Mouse (Mus musculus) embryo, embryonic 10.5 days (tissue): ENCODE data around the gene Gm9918.

ENCODE experiments used
- DNase-seq: peaks from one replicate; pipeline ENCODE4 v3.0.0-alpha.2; 2015; ENCODE audit warnings: low spot score

Gene Gm9918

GRCm38 (mm10) chr15:102245891-102246741, 24.2 kb upstream of the Gm9918 start:
- DNase-seq, result peak; percentile 85

- peak; percentile 97 for DNase-seq
Measured at GRCm38 (mm10) chr15:102246866-102247251, 23.5 kb upstream of the Gm9918 start.

- peak; percentile 81 for DNase-seq
Measured at GRCm38 (mm10) chr15:102247252-102248130, 22.9 kb upstream of the Gm9918 start.

- DNase-seq, result peak; percentile 74
Measured at GRCm38 (mm10) chr15:102248131-102248811, 22.1 kb upstream of the Gm9918 start.

DNA sequence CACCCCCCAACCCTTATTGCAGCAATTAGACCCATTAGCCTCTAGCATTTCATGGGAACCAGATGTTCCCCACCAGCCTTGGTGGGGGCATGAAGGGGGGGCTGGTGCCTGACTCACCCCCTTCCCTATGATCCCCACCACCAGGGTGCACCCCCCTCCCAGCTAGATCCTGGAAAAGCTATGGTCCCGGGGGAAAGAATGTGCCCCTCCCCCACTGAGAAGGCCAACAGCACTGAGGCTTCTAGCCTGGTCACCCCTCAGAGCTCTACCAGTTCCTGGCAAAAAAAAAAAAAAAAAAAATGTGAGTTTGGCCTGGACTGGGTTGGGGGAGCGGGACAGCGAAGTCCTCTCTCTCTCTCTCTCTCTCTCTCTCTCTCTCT, 21.6 kb upstream of the Gm9918 start:
- DNase-seq, result peak; percentile 73

DNA sequence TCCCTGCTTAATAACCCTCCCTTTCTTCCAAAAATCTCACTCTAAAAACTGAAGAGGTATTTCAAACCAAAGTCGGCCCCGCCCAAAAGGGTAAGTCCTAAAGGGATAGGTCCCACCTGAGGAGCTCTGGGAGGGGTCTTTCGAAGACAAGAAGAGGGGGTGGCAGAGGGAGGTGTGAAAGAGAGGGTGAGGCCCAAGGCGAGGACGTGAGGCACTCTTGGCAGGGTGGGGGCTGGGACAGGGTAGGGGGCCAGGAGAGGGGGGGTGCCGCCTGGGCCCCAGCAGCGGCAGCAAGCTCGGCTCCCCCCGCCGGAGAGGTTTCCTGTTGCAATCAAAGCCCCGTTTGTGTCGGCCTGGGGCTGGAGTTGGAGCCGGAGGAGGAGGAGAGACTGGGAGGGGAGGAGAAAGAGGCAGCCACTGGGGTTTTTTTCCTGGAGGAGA, 21.1 kb upstream of the Gm9918 start:
- DNase-seq, result peak; percentile 68

GRCm38 (mm10) chr15:102249967-102250366, 20.4 kb upstream of the Gm9918 start:
- DNase-seq, result no peak

GRCm38 (mm10) chr15:102250521-102250920, 19.8 kb upstream of the Gm9918 start:
- DNase-seq, result no peak

- DNase-seq, result no peak
Measured at GRCm38 (mm10) chr15:102255547-102256255, 14.7 kb upstream of the Gm9918 start.

DNA sequence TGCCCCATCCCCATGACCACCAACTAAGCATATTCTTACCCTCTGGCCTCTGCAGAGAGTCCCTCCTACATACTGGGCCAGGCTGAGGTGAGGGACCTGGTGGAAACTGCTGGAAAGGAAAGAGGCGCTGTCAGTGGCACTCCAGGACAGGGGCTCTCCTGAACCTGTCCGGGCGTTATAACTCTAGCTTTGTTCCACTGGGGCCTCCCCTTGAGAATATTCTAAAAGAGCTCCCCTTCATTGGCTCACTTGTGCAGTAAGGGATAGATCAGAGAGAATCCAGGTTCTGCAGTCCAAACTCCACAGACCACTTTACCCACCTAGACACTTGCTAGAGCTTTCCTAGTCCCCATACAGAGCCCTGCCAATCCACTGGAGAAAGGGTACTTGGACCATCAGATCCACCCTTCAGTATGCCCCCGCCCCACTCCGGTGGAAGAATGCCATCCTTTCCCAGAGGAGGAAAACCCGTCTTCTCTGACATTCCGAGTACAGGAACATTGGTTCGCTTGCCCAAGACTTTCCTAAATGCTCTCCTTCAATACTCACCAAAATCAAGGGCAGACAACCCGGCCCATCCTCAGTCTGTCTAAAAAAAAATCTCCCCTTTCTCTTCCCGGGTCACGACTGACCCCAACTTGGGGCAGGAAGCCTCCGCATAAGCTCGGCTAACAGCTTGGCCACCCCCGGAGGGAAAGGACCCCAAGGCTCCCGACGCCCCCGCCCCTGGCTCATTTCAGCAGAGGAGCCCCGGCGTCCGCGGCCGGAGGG, 13.7 kb upstream of the Gm9918 start:
- no peak for DNase-seq

DNA sequence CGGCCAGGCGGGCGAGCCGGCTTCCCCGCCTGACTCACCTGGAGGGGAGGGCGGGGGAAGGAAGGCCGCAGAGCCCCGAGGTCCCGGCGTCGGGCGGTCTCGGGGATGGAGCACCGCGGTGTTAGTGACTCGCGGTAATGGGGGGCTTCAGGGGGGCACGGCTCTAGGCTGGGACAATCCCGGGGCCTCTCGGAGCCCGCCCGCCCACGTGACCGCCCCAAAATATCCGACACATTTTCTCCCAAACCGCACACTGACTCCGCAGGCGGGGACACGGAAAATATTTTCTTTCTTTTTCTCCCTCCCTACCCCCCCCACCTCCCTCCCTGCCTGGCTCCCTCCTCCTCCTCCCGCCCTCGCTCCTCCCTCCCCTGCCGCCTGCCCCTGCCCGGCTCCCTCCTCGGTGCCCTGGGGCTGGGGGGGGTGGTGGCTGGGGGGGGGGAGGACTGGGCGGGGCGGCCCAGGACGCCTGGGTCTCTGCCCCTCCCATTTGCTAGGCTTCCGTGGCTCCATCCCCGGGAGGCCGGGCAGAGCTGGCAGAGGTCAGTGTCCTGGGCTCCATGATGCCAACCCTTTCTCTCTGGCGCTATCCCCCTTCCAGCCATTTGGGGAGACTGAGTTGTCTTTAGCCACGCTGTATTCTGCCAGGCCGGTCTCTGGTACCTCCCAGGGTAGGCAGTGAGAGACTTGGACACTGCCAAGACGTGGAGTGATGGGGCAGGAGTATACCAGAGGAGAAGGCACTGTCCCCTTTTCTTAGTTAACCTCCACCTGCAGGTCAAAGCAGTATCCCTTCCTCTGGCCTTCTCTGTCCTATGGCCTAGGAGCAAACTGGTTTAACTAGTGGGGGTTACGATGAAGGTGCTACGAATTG, 12.9 kb upstream of the Gm9918 start, which contains the start of gene Rarg:
Rarg (minus strand) TSS at position 316 of the 874 bp plus-strand sequence.
- peak; percentile 56 for DNase-seq

GRCm38 (mm10) chr15:102258076-102258470, 12.3 kb upstream of the Gm9918 start:
- peak; percentile 73 for DNase-seq

GRCm38 (mm10) chr15:102258581-102259253, 11.6 kb upstream of the Gm9918 start:
- DNase-seq, result peak; percentile 40

DNA sequence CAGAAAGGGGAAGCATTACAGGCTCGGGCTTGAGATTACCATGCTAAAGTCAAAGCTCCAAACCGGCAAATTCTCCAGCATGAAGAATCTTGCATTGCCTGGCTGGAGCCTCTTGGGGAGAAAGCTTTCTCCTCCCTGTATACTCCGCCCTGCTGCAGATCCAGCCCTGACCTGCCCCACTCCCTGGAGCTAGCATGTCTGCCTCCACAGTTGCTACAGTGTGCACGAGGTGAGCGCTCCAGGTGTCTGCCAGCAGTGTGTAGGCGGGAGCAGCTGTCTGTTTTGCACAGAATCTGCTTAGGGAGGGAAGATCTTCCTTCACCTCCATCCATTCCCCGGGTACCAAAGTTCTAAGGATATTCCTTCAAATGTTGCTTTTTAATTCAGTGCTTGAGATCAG, 7.8 kb upstream of the Gm9918 start:
- DNase-seq, result no peak

GRCm38 (mm10) chr15:102263037-102263436, 7.3 kb upstream of the Gm9918 start:
- DNase-seq, result no peak

DNA sequence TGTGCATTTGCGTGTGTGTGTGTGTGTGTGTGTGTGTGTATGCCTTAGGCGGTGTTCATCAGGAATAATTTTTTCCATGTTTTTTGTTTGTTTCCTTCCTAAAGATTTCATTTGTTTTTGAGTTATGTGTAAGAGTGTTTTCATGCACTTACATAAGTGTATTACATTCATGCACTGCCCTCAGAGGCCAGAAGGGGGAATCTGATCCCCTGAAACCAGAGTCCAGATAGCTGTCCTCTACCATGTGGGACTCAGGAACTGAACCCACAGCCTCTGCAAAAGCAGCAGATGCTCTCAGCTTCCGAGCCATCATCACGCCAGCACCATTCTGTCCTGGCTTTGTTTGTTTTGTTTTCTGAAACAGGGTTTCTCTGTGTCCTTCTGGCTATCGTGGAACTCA, 4.8 kb upstream of the Gm9918 start:
- no peak for DNase-seq

DNA sequence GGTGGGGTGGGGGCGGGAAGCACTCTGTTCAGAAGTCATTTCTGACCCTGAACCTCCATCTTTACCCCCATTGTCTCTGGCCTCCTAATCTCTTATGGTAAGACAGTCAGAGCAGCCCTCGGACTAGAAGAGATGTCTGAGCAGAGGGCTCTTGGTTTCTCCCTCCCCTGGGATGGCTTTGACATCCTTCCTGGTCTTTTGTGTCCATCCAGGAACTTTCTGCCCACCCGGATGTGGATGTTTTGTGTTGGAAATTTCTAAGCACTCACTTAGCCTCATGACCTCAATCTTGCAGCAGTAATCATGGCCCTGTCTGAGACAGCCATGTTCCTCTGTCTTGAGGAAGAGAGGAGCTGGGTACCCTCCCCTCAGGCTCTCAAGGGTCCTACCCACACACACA, 1.1 kb downstream of the Gm9918 start:
- no peak for DNase-seq

GRCm38 (mm10) chr15:102273982-102274716, 3.8 kb downstream of the Gm9918 start:
- no peak for DNase-seq

DNA sequence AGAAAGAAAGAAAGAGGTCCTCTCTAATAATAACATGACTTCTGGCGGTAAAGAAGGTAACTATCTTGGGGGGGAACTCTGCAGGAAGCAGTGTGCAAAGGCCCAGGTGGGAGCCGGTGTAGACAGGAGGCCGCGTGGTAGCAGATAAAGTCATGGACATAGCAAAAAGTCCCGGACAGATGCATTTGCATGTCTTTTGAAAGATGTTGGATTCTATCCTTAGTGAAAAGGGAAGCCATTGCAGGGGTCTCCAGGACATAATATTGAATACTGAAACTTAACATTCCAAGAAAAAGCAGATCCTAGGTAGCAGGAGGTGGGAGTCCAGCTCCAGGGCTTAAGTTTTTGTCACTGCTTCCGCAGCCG, 8.3 kb downstream of the Gm9918 start:
- no peak for DNase-seq
